Mouse (Mus musculus) adrenal gland, postnatal 25 days (tissue): Measurements from ENCODE around the gene Ugt2b36. TPM values are rescaled to one million over a fixed set of nuclear protein-coding genes. Genes with fewer than 3 reads are reported as not detected.
"Not testable (repeated sequence)": the region's sequence is repeated elsewhere in the genome, so short reads cannot be mapped to it uniquely, and the experiment has no call there.

Experiments
- DNase-seq: peaks from one replicate; pipeline ENCODE4 v3.0.0; 2021; ENCODE audit warnings: mixed read lengths
- long read RNA-seq: library from polyadenylated mRNA; stranded (forward); transcript quantifications from one replicate; pipeline ENCODE4 v2.0.0, GENCODE M21; 2021
- total RNA-seq: library from RNA; stranded (reverse); gene quantifications from 2 replicates; pipeline ENCODE4 v1.2.3, GENCODE M21; 2021

Ugt2b36 gene
- 3.7 TPM in 1 of 2 replicates, not detected in the other for total RNA-seq
- long read RNA-seq, transcript Ugt2b36-204 (5 exons, 790 nt), result minor isoform, 12 of 493 reads
- long read RNA-seq, transcript Ugt2b36-201 (6 exons, 1,888 nt), result major isoform, 452 of 493 reads
- long read RNA-seq, transcript Ugt2b36-203 (7 exons, 773 nt), result minor isoform, 8 of 493 reads
- long read RNA-seq, partial matches to known transcripts, result 4 of 493 reads
- long read RNA-seq, other reads (novel, unspliced or antisense), result 17 of 493 reads

GRCm38 (mm10) chr5:87092346-87093027, at the start of gene Ugt2b36:
Gene Ugt2b36, minus strand, starts transcription at chr5:87092555.
- no peak for DNase-seq

GRCm38 (mm10) chr5:87140196-87140595, 47.8 kb upstream of the Ugt2b36 start, which contains the start of gene Ugt2b5:
Gene Ugt2b5, minus strand, starts transcription at chr5:87140318.
- DNase-seq, result not testable (repeated sequence)

GRCm38 (mm10) chr5:87103697-87104096, 11.3 kb upstream of the Ugt2b36 start:
- DNase-seq, result not testable (repeated sequence)

GRCm38 (mm10) chr5:87091111-87091510, 1.2 kb downstream of the Ugt2b36 start:
- DNase-seq, result no peak

GRCm38 (mm10) chr5:87089264-87089663, 3.1 kb downstream of the Ugt2b36 start:
- no peak for DNase-seq

- DNase-seq, result no peak
Measured at GRCm38 (mm10) chr5:87086269-87086668, 6.1 kb downstream of the Ugt2b36 start.

- no peak for DNase-seq
Measured at GRCm38 (mm10) chr5:87030624-87031023, 61.7 kb downstream of the Ugt2b36 start.

- no peak for DNase-seq
Measured at GRCm38 (mm10) chr5:87027359-87027758, 65.0 kb downstream of the Ugt2b36 start.

Other genes with a start within 250 kb of the Ugt2b36 start
- gene Ugt2b34, start 185.6 kb downstream of the Ugt2b36 start, total RNA-seq, result 1.7 TPM in 1 of 2 replicates, not detected in the other
- 5.9 TPM in 1 of 2 replicates, not detected in the other for gene Ugt2b1, start 166.0 kb downstream of the Ugt2b36 start, total RNA-seq
- gene Ugt2b35, start 91.7 kb downstream of the Ugt2b36 start, total RNA-seq, result not detected in 2 replicates
- 2.5 TPM in 1 of 2 replicates, not detected in the other for gene Ugt2b5, start 47.8 kb upstream of the Ugt2b36 start, total RNA-seq
- not detected in 2 replicates for gene Ugt2b37, start 162.2 kb upstream of the Ugt2b36 start, total RNA-seq
- 0.86 TPM in 1 of 2 replicates, not detected in the other for gene Ugt2a3, start 244.6 kb upstream of the Ugt2b36 start, total RNA-seq